Comparison of ENCODE assay signal across 8 mouse cellular contexts in genomic region chr4:85162468-85163312, GRCm38 (mm10). TPM values are rescaled to one million over a fixed set of nuclear protein-coding genes. Genes with fewer than 3 reads are reported as not detected.
DNase-seq lines count a peak whose midpoint lies in the region; ATAC-seq and TF ChIP-seq lines count a peak whose summit lies in the region.
"Had no signal": no experiment of that assay in that cellular context is flagged by ENCODE, and none has a peak within 500 bp of the region (broad histone marks: within the 10 kb centered on the region; RNA-seq: fewer than 3 reads in every experiment).

No protein-coding gene starts in this region.

- peak; percentile 83 for ATAC-seq in kidney, embryonic 14.5 days (ENCODE audit: low FRiP score, low TSS enrichment)
- ATAC-seq in limb, embryonic 14.5 days (ENCODE audit: low FRiP score, low read depth): peak; percentile 80; the same call in 1 of the 2 replicates
- ATAC-seq in neural tube, embryonic 14.5 days (ENCODE audit: low read depth): peak; percentile 94
- no peak for ATAC-seq in CD4-positive, CD25-positive, alpha-beta regulatory T cell, adult 4 months

- H3K9ac ChIP-seq in kidney, embryonic 14.5 days (ENCODE audit: low read depth, low read length): 0 out of 2 replicates have a peak overlapping the region, but pooled peaks have one; percentile 31
- H3K9ac ChIP-seq in limb, embryonic 14.5 days (ENCODE audit: low read depth, low read length, severe bottlenecking): no peak overlapping the region
- H3K9ac ChIP-seq in neural tube, embryonic 14.5 days (replicated peaks; ENCODE audit: low read depth, low read length): no peak overlapping the region

- no peaks in the 10 kb centered on the region for H3K4me1 ChIP-seq in kidney, embryonic 14.5 days (ENCODE audit: control insufficient read depth, insufficient read depth, low read length)
- H3K4me1 ChIP-seq in limb, embryonic 14.5 days (ENCODE audit: control insufficient read depth, insufficient read depth, low read length): no peaks in the 10 kb centered on the region
- H3K4me1 ChIP-seq in neural tube, embryonic 14.5 days (ENCODE audit: control insufficient read depth, insufficient read depth, low read length): no peaks in the 10 kb centered on the region

- no peaks in the 10 kb centered on the region for H3K27me3 ChIP-seq in kidney, embryonic 14.5 days (ENCODE audit: control insufficient read depth, insufficient read depth, low read length)
- no peaks in the 10 kb centered on the region for H3K27me3 ChIP-seq in limb, embryonic 14.5 days (ENCODE audit: control insufficient read depth, insufficient read depth, low read length)
- H3K27me3 ChIP-seq in neural tube, embryonic 14.5 days (ENCODE audit: control insufficient read depth, insufficient read depth, low read length): no peaks in the 10 kb centered on the region

- no peaks in the 10 kb centered on the region for H3K9me3 ChIP-seq in kidney, embryonic 14.5 days (ENCODE audit: control insufficient read depth, low read length)
- no peaks in the 10 kb centered on the region for H3K9me3 ChIP-seq in limb, embryonic 14.5 days (ENCODE audit: control insufficient read depth, low read length)
- no peaks in the 10 kb centered on the region for H3K9me3 ChIP-seq in neural tube, embryonic 14.5 days (ENCODE audit: control insufficient read depth, low read length)

- peak; percentile 59 for DNase-seq in adrenal gland, adult 2 months
- DNase-seq in cerebellum, adult 9-10 months: peak; percentile 84
- DNase-seq in forelimb bud, embryonic 11.5 days (ENCODE audit: low read depth, low spot score): peak; percentile 74
- peak; percentile 85 for DNase-seq in limb, embryonic 14.5 days (ENCODE audit: low spot score)

- no peak for TF ChIP-seq POLR2A in limb, embryonic 14.5 days (IDR thresholded peaks at IDR 0.05; ENCODE audit: borderline replicate concordance, extremely low read depth, insufficient read depth, insufficient read length)

- WGBS in kidney, embryonic 14.5 days: 26% methylated on average over 27 of the region's 27 CpGs
- WGBS in limb, embryonic 14.5 days: 32% methylated on average over 27 of the region's 27 CpGs
- WGBS in neural tube, embryonic 14.5 days: 27% methylated on average over 27 of the region's 27 CpGs

- no peaks in the 10 kb centered on the region for H3K36me3 ChIP-seq in kidney, embryonic 14.5 days (ENCODE audit: control insufficient read depth, insufficient read depth, low read length)
- H3K36me3 ChIP-seq in limb, embryonic 14.5 days (ENCODE audit: control insufficient read depth, insufficient read depth, low read length): no peaks in the 10 kb centered on the region
- no peaks in the 10 kb centered on the region for H3K36me3 ChIP-seq in neural tube, embryonic 14.5 days (ENCODE audit: control insufficient read depth, insufficient read depth, low read length)

- peak overlapping the region; percentile 32 for H3K4me2 ChIP-seq in kidney, embryonic 14.5 days (replicated peaks; ENCODE audit: low read depth, low read length)
- peak overlapping the region; percentile 25 for H3K4me2 ChIP-seq in limb, embryonic 14.5 days (replicated peaks; ENCODE audit: low read depth, low read length, severe bottlenecking)
- H3K4me2 ChIP-seq in neural tube, embryonic 14.5 days (ENCODE audit: low read depth, low read length): 0 out of 2 replicates have a peak overlapping the region, but pooled peaks have one; percentile 16

- no peak overlapping the region for H3K27ac ChIP-seq in kidney, embryonic 14.5 days (ENCODE audit: low read depth, low read length)
- no peak overlapping the region for H3K27ac ChIP-seq in limb, embryonic 14.5 days (replicated peaks; ENCODE audit: low read depth, low read length)
- no peak overlapping the region for H3K27ac ChIP-seq in neural tube, embryonic 14.5 days (ENCODE audit: low read depth, low read length)

- H3K4me3 ChIP-seq in kidney, embryonic 14.5 days (ENCODE audit: low read length): no peak overlapping the region
- no peak overlapping the region for H3K4me3 ChIP-seq in limb, embryonic 14.5 days (replicated peaks; ENCODE audit: low read length)
- no peak overlapping the region for H3K4me3 ChIP-seq in neural tube, embryonic 14.5 days (ENCODE audit: low read depth, low read length)

RNA-seq across cellular contexts. Expression of gene Sh3gl2, which starts 42.2 kb away (rescaled TPM):
- 10 to 100 TPM; 27.7 to 41.8 TPM for total RNA-seq in adrenal gland, adult 2 months (2021)
- 7.7 and 8.9 TPM in 2 replicates for polyA plus RNA-seq in adrenal gland, adult 2 months (2012; rRNA removed)
- polyA plus RNA-seq in kidney, embryonic 14.5 days (2014; fragmentation: Nextera tagmentation; extraction: Ambion mirVana): 11.4 and 16.5 TPM in 2 replicates
- 3.0 and 3.1 TPM in 2 replicates for polyA plus RNA-seq in limb, embryonic 14.5 days (2012; rRNA removed)
- polyA plus RNA-seq in limb, embryonic 14.5 days (2014; fragmentation: Nextera tagmentation; extraction: Ambion mirVana): 5.2 and 6.5 TPM in 2 replicates
- polyA plus RNA-seq in neural tube, embryonic 14.5 days (2014; fragmentation: Nextera tagmentation; extraction: Ambion mirVana): 109 and 123 TPM in 2 replicates
- not detected for polyA plus RNA-seq in CD4-positive, CD25-positive, alpha-beta regulatory T cell, adult 4 months (2017; shearing (Covaris generic))
- total RNA-seq: hematopoietic stem cell, adult 5-6 weeks had no signal
